Mouse (Mus musculus): ENCODE results near the gene Atrnl1.
A peak's percentile ranks its signal among the peaks of the same experiment; 100 is the strongest.
"Not testable (repeated sequence)": the region's sequence is repeated elsewhere in the genome, so short reads cannot be mapped to it uniquely, and the experiment has no call there.

The Atrnl1 gene

GRCm38 (mm10) chr19:57825271-57826207 is 214.7 kb downstream of the Atrnl1 start:
- no peak for DNase-seq

- DNase-seq: no peak
Observed at GRCm38 (mm10) chr19:57833083-57833482, 222.2 kb downstream of the Atrnl1 start.

- no peak for DNase-seq
Observed at GRCm38 (mm10) chr19:57837882-57838281, 227.0 kb downstream of the Atrnl1 start.

- no peak for DNase-seq
Observed at GRCm38 (mm10) chr19:57838546-57838945, 227.7 kb downstream of the Atrnl1 start.

GRCm38 (mm10) chr19:57849915-57850314 is 239.1 kb downstream of the Atrnl1 start:
- no peak for DNase-seq

GRCm38 (mm10) chr19:57868350-57868749 is 257.5 kb downstream of the Atrnl1 start:
- no peak for DNase-seq

GRCm38 (mm10) chr19:57870871-57871270 is 260.0 kb downstream of the Atrnl1 start:
- no peak for DNase-seq

GRCm38 (mm10) chr19:57876057-57876456 is 265.2 kb downstream of the Atrnl1 start:
- DNase-seq: peak in 1 of 2 experiments; percentile 8

GRCm38 (mm10) chr19:57877343-57877742 is 266.5 kb downstream of the Atrnl1 start:
- no peak for DNase-seq

- DNase-seq: no peak
Observed at GRCm38 (mm10) chr19:57878583-57878982, 267.7 kb downstream of the Atrnl1 start.

GRCm38 (mm10) chr19:57879841-57880240 is 269.0 kb downstream of the Atrnl1 start:
- DNase-seq: not testable (repeated sequence)

GRCm38 (mm10) chr19:57881927-57882326 is 271.1 kb downstream of the Atrnl1 start:
- no peak for DNase-seq

- no peak for DNase-seq
Observed at GRCm38 (mm10) chr19:57888871-57889270, 278.0 kb downstream of the Atrnl1 start.

GRCm38 (mm10) chr19:57889741-57890140 is 278.9 kb downstream of the Atrnl1 start:
- no peak for DNase-seq

GRCm38 (mm10) chr19:57890954-57891353 is 280.1 kb downstream of the Atrnl1 start:
- no peak for DNase-seq

- DNase-seq: no peak
Observed at GRCm38 (mm10) chr19:57894191-57894590, 283.4 kb downstream of the Atrnl1 start.

- DNase-seq: no peak
Observed at GRCm38 (mm10) chr19:57900037-57900436, 289.2 kb downstream of the Atrnl1 start.

- DNase-seq: no peak
Observed at GRCm38 (mm10) chr19:57909466-57909865, 298.6 kb downstream of the Atrnl1 start.

GRCm38 (mm10) chr19:57910650-57911049 is 299.8 kb downstream of the Atrnl1 start:
- DNase-seq: no peak

GRCm38 (mm10) chr19:57916325-57916724 is 305.5 kb downstream of the Atrnl1 start:
- no peak for DNase-seq

GRCm38 (mm10) chr19:57922991-57923390 is 312.2 kb downstream of the Atrnl1 start:
- DNase-seq: no peak

GRCm38 (mm10) chr19:57924856-57925255 is 314.0 kb downstream of the Atrnl1 start:
- DNase-seq: no peak

GRCm38 (mm10) chr19:57925681-57926080 is 314.8 kb downstream of the Atrnl1 start:
- no peak for DNase-seq

GRCm38 (mm10) chr19:57926164-57926860 is 315.5 kb downstream of the Atrnl1 start:
- no peak for DNase-seq

All from cerebellum, postnatal 25 days (tissue).